Mouse (Mus musculus): ENCODE data around the gene Ndnf. TPM values are rescaled to one million over a fixed set of nuclear protein-coding genes. Genes with fewer than 3 reads are reported as not detected.

Ndnf gene
- total and polyA plus RNA-seq, 3 experiments, result under 0.01 to 0.03 TPM; not detected in 1

DNA sequence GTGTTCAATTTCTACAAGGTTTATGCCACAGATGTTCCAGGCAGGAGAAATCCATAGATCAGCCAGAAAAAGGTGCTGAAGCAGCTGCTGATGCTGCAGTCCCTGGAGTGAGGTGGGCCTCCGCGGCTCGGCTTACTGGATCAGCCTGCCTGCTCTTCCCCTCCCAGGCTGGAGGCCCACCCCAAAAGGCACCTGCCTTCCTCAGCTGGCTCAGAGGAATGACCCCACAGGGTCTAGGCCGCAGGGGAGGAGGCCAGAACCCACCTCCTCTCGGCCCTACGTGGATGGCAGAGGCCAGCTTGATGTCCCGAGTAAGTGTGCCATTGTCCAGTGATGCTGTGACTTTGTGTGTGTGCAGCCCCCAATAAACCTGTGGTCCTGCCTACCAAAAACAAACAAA, 86.8 kb downstream of the Ndnf start:
- H3K4me1 ChIP-seq (ENCODE audit: control insufficient read depth in 1 of 2, insufficient read depth in 2 of 2), result no peaks in the 10 kb centered on the region
- H3K36me3 ChIP-seq (replicated peaks in 1 of 2; ENCODE audit: control insufficient read depth in 1 of 2, insufficient read depth in 1 of 2, low read length in 1 of 2), result no peaks in the 10 kb centered on the region
- H3K9ac ChIP-seq (ENCODE audit: insufficient read depth, low read depth), result no peak overlapping the region
- in situ Hi-C loops (cut with MboI; ENCODE audit: low pct_ligation_motif_present, low pct_unique_long_range_greater_than_20kb, low sequenced_read_pairs) (no loop called here), dilution Hi-C loops (cut with MboI; ENCODE audit: extremely low pct_ligation_motif_present, extremely low pct_unique_long_range_greater_than_20kb, low sequenced_read_pairs) (no loop called here)
- H3K27me3 ChIP-seq (replicated peaks), result no peaks in the 10 kb centered on the region
- no peak for DNase-seq (ENCODE audit: extremely low read depth)
- no peaks in the 10 kb centered on the region for H3K9me3 ChIP-seq (replicated peaks; ENCODE audit: low read length)
- H3K27ac ChIP-seq (ENCODE audit: insufficient read depth, low read depth), result no peak overlapping the region
- no peaks in the 10 kb centered on the region for H3K79me2 ChIP-seq (replicated peaks; ENCODE audit: control insufficient read depth, extremely low read depth, insufficient read depth, poor library complexity, severe bottlenecking)
- H3K4me2 ChIP-seq (ENCODE audit: insufficient read depth, low read depth, poor library complexity, severe bottlenecking), result no peak overlapping the region
- no peak overlapping the region for H3K4me3 ChIP-seq (replicated peaks in 1 of 3; ENCODE audit: low read depth in 2 of 3, low read length in 2 of 3, poor library complexity in 1 of 3)
- TF ChIP-seq MXI1 (IDR thresholded peaks at IDR 0.05; ENCODE audit: low read depth, low read length) (no peak), HCFC1 (IDR thresholded peaks at IDR 0.05; ENCODE audit: low read depth, low read length) (no peak), KAT2A (IDR thresholded peaks at IDR 0.05; ENCODE audit: insufficient replicate concordance, low read length) (no peak), RAD21 (IDR thresholded peaks at IDR 0.05; ENCODE audit: low read depth, low read length) (no peak), MYC (IDR thresholded peaks at IDR 0.05; ENCODE audit: low read depth, low read length) (no peak), RCOR1 (conservative IDR thresholded peaks at IDR 0.05; ENCODE audit: low read depth, low read length) (no peak), BHLHE40 (IDR thresholded peaks at IDR 0.05; ENCODE audit: low read depth, low read length) (no peak), UBTF (IDR thresholded peaks at IDR 0.05; ENCODE audit: low read depth, low read length) (no peak), SMC3 (IDR thresholded peaks at IDR 0.05; ENCODE audit: low read depth, low read length) (no peak), JUND (conservative IDR thresholded peaks at IDR 0.05; ENCODE audit: low read depth, low read length) (no peak), ZC3H11A (IDR thresholded peaks at IDR 0.05; ENCODE audit: low read depth, low read length) (no peak)

DNA sequence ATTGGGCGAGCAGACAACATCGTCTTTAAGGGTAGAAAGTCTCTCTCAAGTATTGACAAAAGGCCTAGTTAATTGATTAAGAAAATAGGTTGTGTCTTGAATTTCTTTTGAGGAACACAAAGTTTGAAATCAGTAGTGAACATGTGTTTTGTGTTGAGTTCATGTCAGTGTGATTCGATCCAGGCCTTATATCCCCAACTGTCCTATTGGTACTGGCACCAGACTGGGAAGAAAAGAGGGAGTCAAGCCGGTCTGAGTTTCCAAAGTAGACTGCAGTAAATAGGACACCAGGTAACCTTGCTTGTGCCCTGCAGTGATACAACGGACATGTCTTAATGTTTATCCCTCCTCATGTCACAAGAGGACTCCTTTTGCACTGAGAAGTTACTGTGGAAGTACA, 87.8 kb downstream of the Ndnf start:
- TF ChIP-seq CHD1 (IDR thresholded peaks at IDR 0.05; ENCODE audit: low read depth, low read length) (no peak), ELF1 (IDR thresholded peaks at IDR 0.05; ENCODE audit: low read depth, low read length) (no peak), PAX5 (IDR thresholded peaks at IDR 0.05; ENCODE audit: low read length) (no peak), HCFC1 (IDR thresholded peaks at IDR 0.05; ENCODE audit: low read depth, low read length) (no peak), USF2 (conservative IDR thresholded peaks at IDR 0.05; ENCODE audit: low read depth, low read length) (no peak), ZC3H11A (IDR thresholded peaks at IDR 0.05; ENCODE audit: low read depth, low read length) (no peak), MXI1 (IDR thresholded peaks at IDR 0.05; ENCODE audit: low read depth, low read length) (no peak), ETS1 (conservative IDR thresholded peaks at IDR 0.05; ENCODE audit: low read depth, low read length) (no peak), E2F4 (IDR thresholded peaks at IDR 0.05; ENCODE audit: insufficient replicate concordance, low read depth, low read length) (no peak), MAZ (IDR thresholded peaks at IDR 0.05; ENCODE audit: low read depth, low read length) (no peak), TBP (conservative IDR thresholded peaks at IDR 0.05; ENCODE audit: low read depth, low read length) (no peak), NELFE (IDR thresholded peaks at IDR 0.05; ENCODE audit: low read depth, low read length) (no peak), RAD21 (IDR thresholded peaks at IDR 0.05; ENCODE audit: low read depth, low read length) (no peak), ZKSCAN1 (IDR thresholded peaks at IDR 0.05; ENCODE audit: borderline replicate concordance, low read depth, low read length) (no peak), MEF2A (IDR thresholded peaks at IDR 0.05; ENCODE audit: borderline replicate concordance, low read depth, low read length) (no peak)
- Histone ChIP-seq H3K36me3 (replicated peaks in 1 of 2; ENCODE audit: control insufficient read depth in 1 of 2, insufficient read depth in 1 of 2, low read length in 1 of 2) (no peaks in the 10 kb centered on the region), H3K79me2 (replicated peaks; ENCODE audit: control insufficient read depth, extremely low read depth, insufficient read depth, poor library complexity, severe bottlenecking) (no peaks in the 10 kb centered on the region), H3K4me2 (ENCODE audit: insufficient read depth, low read depth, poor library complexity, severe bottlenecking) (no peak overlapping the region), H3K27ac (ENCODE audit: insufficient read depth, low read depth) (no peak overlapping the region), H3K9ac (ENCODE audit: insufficient read depth, low read depth) (no peak overlapping the region), H3K4me1 (ENCODE audit: control insufficient read depth in 1 of 2, insufficient read depth in 2 of 2) (no peaks in the 10 kb centered on the region), H3K27me3 (replicated peaks) (no peaks in the 10 kb centered on the region), H3K9me3 (replicated peaks; ENCODE audit: low read length) (no peaks in the 10 kb centered on the region), H3K4me3 (replicated peaks in 1 of 3; ENCODE audit: low read depth in 2 of 3, low read length in 2 of 3, poor library complexity in 1 of 3) (no peak overlapping the region)
- no peak for DNase-seq (ENCODE audit: extremely low read depth)
- dilution Hi-C loops (cut with MboI; ENCODE audit: extremely low pct_ligation_motif_present, extremely low pct_unique_long_range_greater_than_20kb, low sequenced_read_pairs) (no loop called here), in situ Hi-C loops (cut with MboI; ENCODE audit: low pct_ligation_motif_present, low pct_unique_long_range_greater_than_20kb, low sequenced_read_pairs) (no loop called here)
